Mouse (Mus musculus): ENCODE results near the gene Dop1a.

- TF ChIP-seq CTCF (IDR thresholded peaks at IDR 0.05; ENCODE audit: low read depth, low read length) (no peak), POLR2A (IDR thresholded peaks at IDR 0.05; ENCODE audit: borderline replicate concordance, low read depth, low read length) (no peak)
Observed at GRCm38 (mm10) chr9:86560543-86560942, 93.6 kb downstream of the Dop1a start.
